Mouse (Mus musculus) CH12.LX (cell line): ENCODE data around the gene Fbxo6. TPM values are rescaled to one million over a fixed set of nuclear protein-coding genes. Genes with fewer than 3 reads are reported as not detected.

Source experiments
- DNase-seq: peaks from one replicate; pipeline ENCODE4 v3.0.0-alpha.2; 2013; ENCODE audit errors: extremely low read depth
- H3K27ac ChIP-seq: 2 replicates; pipeline ENCODE4 v1.5.1; 2012; ENCODE audit warnings: low read depth, mild to moderate bottlenecking, control low read depth, moderate library complexity; ENCODE audit not compliant: insufficient read depth
- H3K27me3 ChIP-seq: replicated peaks from 2 replicates; pipeline ENCODE3; 2012; ENCODE audit warnings: inconsistent platforms
- H3K36me3 ChIP-seq, 2 experiments: replicated peaks in 1 of 2; 2 replicates each; pipeline versions ENCODE3 to v1.6.1; 2012; ENCODE audit warnings: inconsistent platforms in 1 of 2, low read length in 1 of 2, mild to moderate bottlenecking in 1 of 2, mixed read lengths in 1 of 2, moderate library complexity in 1 of 2; ENCODE audit not compliant: control insufficient read depth in 1 of 2, insufficient read depth in 1 of 2
- H3K4me1 ChIP-seq, 2 experiments: 2 replicates each; pipeline ENCODE4 v1.6.1; 2012; ENCODE audit warnings: inconsistent platforms in 1 of 2, moderate library complexity in 1 of 2; ENCODE audit not compliant: insufficient read depth in 2 of 2, control insufficient read depth in 1 of 2
- H3K4me2 ChIP-seq: 2 replicates; pipeline ENCODE4 v1.6.1; 2012; ENCODE audit warnings: low read depth, mild to moderate bottlenecking, control low read depth; ENCODE audit not compliant: poor library complexity, insufficient read depth, severe bottlenecking
- H3K4me3 ChIP-seq, 3 experiments: fragments of 150-350 bp in 1 of 3; sonication (generic) in 1 of 3; replicated peaks in 1 of 3; 2 replicates each; pipeline versions ENCODE3 to v1.5.1; 2011 to 2012; ENCODE audit warnings: low read depth in 2 of 3, low read length in 2 of 3, mild to moderate bottlenecking in 2 of 3, moderate library complexity in 2 of 3, control low read depth in 1 of 3, improper control_type of control experiment in 1 of 3, inconsistent platforms in 1 of 3, mixed read lengths in 1 of 3; ENCODE audit not compliant: poor library complexity in 1 of 3
- H3K79me2 ChIP-seq: replicated peaks from 2 replicates; pipeline ENCODE4 v1.6.1; 2012; ENCODE audit warnings: mild to moderate bottlenecking, moderate library complexity; ENCODE audit not compliant: control insufficient read depth, poor library complexity, insufficient read depth, severe bottlenecking; ENCODE audit errors: extremely low read depth
- H3K9ac ChIP-seq: 2 replicates; pipeline ENCODE4 v1.6.1; 2012; ENCODE audit warnings: low read depth, mild to moderate bottlenecking, control low read depth, moderate library complexity; ENCODE audit not compliant: insufficient read depth
- H3K9me3 ChIP-seq: replicated peaks from 2 replicates; pipeline ENCODE3; 2012; ENCODE audit warnings: low read length, inconsistent platforms, mixed read lengths
- BHLHE40 ChIP-seq: IDR thresholded peaks from 2 replicates; pipeline ENCODE4 v1.6.1; 2011; ENCODE audit warnings: mild to moderate bottlenecking, low read depth, low read length, improper control_type of control experiment
- CHD1 ChIP-seq: IDR thresholded peaks from 2 replicates; pipeline ENCODE4 v1.6.1; 2012; ENCODE audit warnings: low read depth, low read length, improper control_type of control experiment, inconsistent platforms
- CHD2 ChIP-seq: IDR thresholded peaks from 2 replicates; pipeline ENCODE4 v1.6.1; 2011; ENCODE audit warnings: low read length, improper control_type of control experiment
- CTCF ChIP-seq, 2 experiments: IDR thresholded peaks in 1 of 2; conservative IDR thresholded peaks in 1 of 2; 2 replicates each; pipeline ENCODE4 v1.5.1; 2011 to 2012; ENCODE audit warnings: low read depth in 2 of 2, low read length in 2 of 2, improper control_type of control experiment in 1 of 2, inconsistent platforms in 1 of 2, mild to moderate bottlenecking in 1 of 2, moderate library complexity in 1 of 2
- E2F4 ChIP-seq: IDR thresholded peaks from 2 replicates; pipeline ENCODE4 v1.6.1; 2011; ENCODE audit warnings: low read depth, low read length, improper control_type of control experiment; ENCODE audit not compliant: insufficient replicate concordance
- ELF1 ChIP-seq: IDR thresholded peaks from 2 replicates; pipeline ENCODE4 v1.6.1; 2014; ENCODE audit warnings: low read depth, mild to moderate bottlenecking, inconsistent platforms, low read length, improper control_type of control experiment
- EP300 ChIP-seq: IDR thresholded peaks from 2 replicates; pipeline ENCODE4 v1.6.1; 2011; ENCODE audit warnings: low read length, improper control_type of control experiment
- ETS1 ChIP-seq: conservative IDR thresholded peaks from 2 replicates; pipeline ENCODE4 v1.6.1; 2012; ENCODE audit warnings: low read depth, mild to moderate bottlenecking, inconsistent platforms, low read length, improper control_type of control experiment, moderate library complexity
- GABPA ChIP-seq: IDR thresholded peaks from 2 replicates; pipeline ENCODE4 v1.6.1; 2012; ENCODE audit warnings: low read depth, low read length, improper control_type of control experiment, inconsistent platforms; ENCODE audit not compliant: insufficient replicate concordance
- HCFC1 ChIP-seq: IDR thresholded peaks from 2 replicates; pipeline ENCODE4 v1.6.1; 2012; ENCODE audit warnings: low read depth, mild to moderate bottlenecking, inconsistent platforms, low read length, improper control_type of control experiment
- IRF4 ChIP-seq: IDR thresholded peaks from 2 replicates; pipeline ENCODE4 v1.6.1; 2014; ENCODE audit warnings: low read depth, mild to moderate bottlenecking, inconsistent platforms, low read length, improper control_type of control experiment
- JUN ChIP-seq: IDR thresholded peaks from 2 replicates; pipeline ENCODE4 v1.6.1; 2011; ENCODE audit warnings: low read depth, mild to moderate bottlenecking, low read length, improper control_type of control experiment, moderate library complexity; ENCODE audit not compliant: insufficient read depth
- JUND ChIP-seq: conservative IDR thresholded peaks from 2 replicates; pipeline ENCODE4 v1.6.1; 2011; ENCODE audit warnings: low read depth, low read length, improper control_type of control experiment
- KAT2A ChIP-seq: IDR thresholded peaks from 2 replicates; pipeline ENCODE4 v1.6.1; 2012; ENCODE audit warnings: low read length, improper control_type of control experiment, inconsistent platforms; ENCODE audit not compliant: insufficient replicate concordance
- MAFK ChIP-seq: IDR thresholded peaks from 2 replicates; pipeline ENCODE4 v1.6.1; 2011; ENCODE audit warnings: low read length, improper control_type of control experiment; ENCODE audit not compliant: insufficient replicate concordance
- MAX ChIP-seq: IDR thresholded peaks from 2 replicates; pipeline ENCODE4 v1.6.1; 2011; ENCODE audit warnings: low read length, improper control_type of control experiment
- MAZ ChIP-seq: IDR thresholded peaks from 2 replicates; pipeline ENCODE4 v1.6.1; 2012; ENCODE audit warnings: low read depth, mild to moderate bottlenecking, inconsistent platforms, low read length, improper control_type of control experiment, moderate library complexity
- MEF2A ChIP-seq: IDR thresholded peaks from 2 replicates; pipeline ENCODE4 v1.6.1; 2014; ENCODE audit warnings: low read depth, mild to moderate bottlenecking, inconsistent platforms, low read length, improper control_type of control experiment, borderline replicate concordance
- MXI1 ChIP-seq: IDR thresholded peaks from 2 replicates; pipeline ENCODE4 v1.6.1; 2011; ENCODE audit warnings: mild to moderate bottlenecking, low read depth, low read length, improper control_type of control experiment
- MYC ChIP-seq: IDR thresholded peaks from 2 replicates; pipeline ENCODE4 v1.6.1; 2011; ENCODE audit warnings: low read depth, mild to moderate bottlenecking, improper control_type of control experiment, low read length
- NELFE ChIP-seq: IDR thresholded peaks from 2 replicates; pipeline ENCODE4 v1.6.1; 2011; ENCODE audit warnings: low read depth, low read length, improper control_type of control experiment
- NRF1 ChIP-seq: IDR thresholded peaks from 2 replicates; pipeline ENCODE4 v1.6.1; 2014; ENCODE audit warnings: low read depth, mild to moderate bottlenecking, inconsistent platforms, low read length, improper control_type of control experiment, moderate library complexity
- PAX5 ChIP-seq: IDR thresholded peaks from 2 replicates; pipeline ENCODE4 v1.6.1; 2012; ENCODE audit warnings: low read length, inconsistent platforms, mixed read lengths
- POLR2A ChIP-seq: IDR thresholded peaks from 2 replicates; pipeline ENCODE4 v1.6.1; 2011; ENCODE audit warnings: low read depth, mild to moderate bottlenecking, improper control_type of control experiment, low read length
- POLR2AphosphoS2 ChIP-seq: IDR thresholded peaks from 2 replicates; pipeline ENCODE4 v1.6.1; 2011; ENCODE audit warnings: low read depth, low read length, improper control_type of control experiment
- RAD21 ChIP-seq: IDR thresholded peaks from 2 replicates; pipeline ENCODE4 v1.6.1; 2011; ENCODE audit warnings: low read depth, mild to moderate bottlenecking, low read length, improper control_type of control experiment, moderate library complexity
- RCOR1 ChIP-seq: conservative IDR thresholded peaks from 2 replicates; pipeline ENCODE4 v1.6.1; 2012; ENCODE audit warnings: low read depth, mild to moderate bottlenecking, inconsistent platforms, low read length, improper control_type of control experiment
- SIN3A ChIP-seq: IDR thresholded peaks from 2 replicates; pipeline ENCODE4 v1.6.1; 2012; ENCODE audit warnings: low read length, improper control_type of control experiment, inconsistent platforms
- SMC3 ChIP-seq: IDR thresholded peaks from 2 replicates; pipeline ENCODE4 v1.6.1; 2011; ENCODE audit warnings: low read depth, low read length, improper control_type of control experiment
- TBP ChIP-seq: conservative IDR thresholded peaks from 2 replicates; pipeline ENCODE4 v1.6.1; 2011; ENCODE audit warnings: low read depth, low read length, improper control_type of control experiment
- TCF12 ChIP-seq: IDR thresholded peaks from 2 replicates; pipeline ENCODE4 v1.6.1; 2014; ENCODE audit warnings: low read depth, mild to moderate bottlenecking, inconsistent platforms, low read length, improper control_type of control experiment
- UBTF ChIP-seq: IDR thresholded peaks from 2 replicates; pipeline ENCODE4 v1.6.1; 2012; ENCODE audit warnings: low read depth, mild to moderate bottlenecking, inconsistent platforms, low read length, improper control_type of control experiment, moderate library complexity
- USF1 ChIP-seq: IDR thresholded peaks from 2 replicates; pipeline ENCODE4 v1.6.1; 2014; ENCODE audit warnings: low read depth, mild to moderate bottlenecking, inconsistent platforms, low read length, improper control_type of control experiment
- USF2 ChIP-seq: conservative IDR thresholded peaks from 2 replicates; pipeline ENCODE4 v1.6.1; 2011; ENCODE audit warnings: low read depth, low read length, improper control_type of control experiment
- ZC3H11A ChIP-seq: IDR thresholded peaks from 2 replicates; pipeline ENCODE4 v1.6.1; 2012; ENCODE audit warnings: low read depth, mild to moderate bottlenecking, inconsistent platforms, low read length, improper control_type of control experiment
- ZKSCAN1 ChIP-seq: IDR thresholded peaks from 2 replicates; pipeline ENCODE4 v1.6.1; 2012; ENCODE audit warnings: low read depth, inconsistent platforms, low read length, improper control_type of control experiment, borderline replicate concordance
- ZMIZ1 ChIP-seq: IDR thresholded peaks from 2 replicates; pipeline ENCODE4 v1.6.1; 2012; ENCODE audit warnings: low read depth, mild to moderate bottlenecking, inconsistent platforms, low read length, improper control_type of control experiment
- ZNF384 ChIP-seq: IDR thresholded peaks from 2 replicates; pipeline ENCODE4 v1.6.1; 2012; ENCODE audit warnings: low read depth, low read length, improper control_type of control experiment, inconsistent platforms
- dilution Hi-C: fragments of 300-500 bp; cut with MboI; formaldehyde crosslinking; loops from 2 replicates; pipeline ENCODE4 v1.14.3; 2020; ENCODE audit warnings: low sequenced_read_pairs; ENCODE audit not compliant: extremely low pct_unique_long_range_greater_than_20kb, extremely low pct_ligation_motif_present
- in situ Hi-C: fragments of 300-500 bp; cut with MboI; formaldehyde crosslinking; loops from 3 replicates; pipeline ENCODE4 v1.14.3; 2019; ENCODE audit warnings: low sequenced_read_pairs, low pct_ligation_motif_present, low pct_unique_long_range_greater_than_20kb, mixed read lengths
- polyA plus RNA-seq: library from polyadenylated mRNA; unstranded; fragments of >175 nt; gene quantifications from 2 replicates; pipeline ENCODE4 v1.2.1, GENCODE M21; 2012; ENCODE audit warnings: low read depth; ENCODE audit not compliant: insufficient read length
- total RNA-seq, 2 experiments: library from RNA; depleted of rRNA; stranded (reverse); fragments of 300-350 nt in 1 of 2; fragments of >200 nt in 1 of 2; gene quantifications; 2 replicates each; pipeline ENCODE4 v1.2.3; 2012 to 2014

The Fbxo6 gene
- total and polyA plus RNA-seq, 3 experiments = 20.8 to 32.5 (median 25.7) TPM

DNA sequence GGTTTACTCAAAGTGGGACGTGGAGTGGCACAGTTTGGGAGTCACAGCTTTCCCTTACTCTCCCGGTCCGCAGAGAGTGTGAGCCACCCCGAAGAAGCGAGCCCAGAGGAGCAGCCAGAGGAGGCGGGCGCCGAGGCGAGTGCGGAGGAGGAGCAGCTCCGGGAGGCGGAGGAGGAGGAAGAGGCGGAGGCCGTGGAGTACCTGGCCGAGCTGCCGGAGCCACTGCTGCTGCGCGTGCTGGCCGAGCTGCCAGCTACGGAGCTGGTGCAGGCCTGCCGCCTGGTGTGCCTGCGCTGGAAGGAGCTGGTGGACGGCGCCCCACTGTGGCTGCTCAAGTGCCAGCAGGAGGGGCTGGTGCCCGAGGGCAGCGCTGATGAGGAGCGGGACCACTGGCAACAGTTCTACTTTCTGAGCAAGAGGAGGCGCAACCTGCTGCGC is 12.1 kb upstream of the Fbxo6 start:
- no peaks in the 10 kb centered on the region for H3K36me3 ChIP-seq
- H3K4me1 ChIP-seq = peaks cover 2 to 10% of the 10 kb centered on the region in 2 experiments; a peak in 3 of 4 replicates
- peak overlapping the region in 1 of 3 experiments; percentile 33 for H3K4me3 ChIP-seq
- no peak overlapping the region for H3K27ac ChIP-seq
- H3K4me2 ChIP-seq = peak overlapping the region; percentile 82
- TF ChIP-seq NELFE = no peak; the same call in 1 of the 2 replicates
- TF ChIP-seq E2F4 = no peak
- peak; percentile 51; the same call in 1 of the 2 replicates for TF ChIP-seq ELF1
- no peak for TF ChIP-seq SIN3A
- peak; percentile 90 for TF ChIP-seq UBTF
- TF ChIP-seq ZMIZ1 = no peak
- TF ChIP-seq JUND = no peak
- TF ChIP-seq USF2 = no peak
- TF ChIP-seq TBP = no peak
- TF ChIP-seq RCOR1 = no peak
- TF ChIP-seq ZNF384 = no peak
- peak; percentile 41 for TF ChIP-seq BHLHE40
- TF ChIP-seq MEF2A = peak; percentile 33; the same call in 1 of the 2 replicates
- TF ChIP-seq TCF12 = peak; percentile 40; the same call in 1 of the 2 replicates
- TF ChIP-seq MAX = no peak
- peak; percentile 68 for TF ChIP-seq RAD21
- no peak for TF ChIP-seq USF1
- peak; percentile 83 for TF ChIP-seq SMC3
- TF ChIP-seq MAFK = no peak
- TF ChIP-seq ZC3H11A = no peak
- TF ChIP-seq CTCF (conservative IDR thresholded peaks at IDR 0.05 in 1 of 2, IDR thresholded peaks at IDR 0.05 in 1 of 2; ENCODE audit: low read depth in 2 of 2, low read length in 2 of 2) = peak in 1 of 2 experiments; percentile 91; a peak in 2 of 4 replicates
- no peak for TF ChIP-seq ZKSCAN1
- TF ChIP-seq CHD1 = no peak
- no peak for TF ChIP-seq MYC
- TF ChIP-seq PAX5 = no peak
- TF ChIP-seq KAT2A = no peak
- no peak for TF ChIP-seq EP300
- TF ChIP-seq ETS1 = no peak
- TF ChIP-seq JUN = no peak
- TF ChIP-seq NRF1 = peak; percentile 75
- no peak for TF ChIP-seq POLR2AphosphoS2
- TF ChIP-seq MXI1 = 0 out of 2 replicates have a peak, but pooled peaks have one; percentile 28
- no peak for TF ChIP-seq POLR2A
- peak; percentile 47; the same call in 1 of the 2 replicates for TF ChIP-seq IRF4
- no peak for TF ChIP-seq GABPA
- TF ChIP-seq CHD2 = no peak
- TF ChIP-seq HCFC1 = no peak
- 0 out of 2 replicates have a peak, but pooled peaks have one; percentile 36 for TF ChIP-seq MAZ
- peak overlapping the region; percentile 23; the same call in 1 of the 2 replicates for H3K9ac ChIP-seq
- H3K27me3 ChIP-seq = peaks cover 71% of the 10 kb centered on the region
- H3K9me3 ChIP-seq = no peaks in the 10 kb centered on the region
- dilution Hi-C loops (no loop called here), in situ Hi-C loops (loop anchor here (25.0 kb wide), 1 partner anchor 448 kb away; the partner anchor contains the start of gene Masp2)
- H3K79me2 ChIP-seq = no peaks in the 10 kb centered on the region
- DNase-seq = peak; percentile 37
